Mouse (Mus musculus) spleen, adult 2 months (tissue): ENCODE results near the gene Arhgap28.

ENCODE experiments used
- CTCF ChIP-seq: fragments of 200-500 bp; IDR thresholded peaks from 2 replicates; pipeline ENCODE4 v1.5.1; 2011; ENCODE audit warnings: mild to moderate bottlenecking, inconsistent platforms; ENCODE audit not compliant: insufficient read depth, insufficient read length, insufficient replicate concordance; ENCODE audit errors: extremely low read depth
- POLR2A ChIP-seq: fragments of 200-500 bp; IDR thresholded peaks from 2 replicates; pipeline ENCODE4 v1.6.1; 2011; ENCODE audit warnings: low read depth, low read length, inconsistent platforms

GRCm38 (mm10) chr17:67837351-67838090, 166.4 kb downstream of the Arhgap28 start:
- TF ChIP-seq CTCF (no peak), POLR2A (no peak)
